Mouse (Mus musculus) limb, embryonic 10.5 days (tissue): Measurements from ENCODE around the gene Cyfip1. TPM values are rescaled to one million over a fixed set of nuclear protein-coding genes. Genes with fewer than 3 reads are reported as not detected.
"Not testable (repeated sequence)": the region's sequence is repeated elsewhere in the genome, so short reads cannot be mapped to it uniquely, and the experiment has no call there.

ENCODE experiments used
- DNase-seq: peaks from one replicate; pipeline ENCODE4 v3.0.0-alpha.2; 2017; ENCODE audit warnings: low spot score
- H3K27ac ChIP-seq: fragments of 300-500 bp; sonication (generic); 2 replicates; pipeline ENCODE4 v1.5.1; 2016; ENCODE audit warnings: mild to moderate bottlenecking
- H3K27me3 ChIP-seq: fragments of 300-500 bp; sonication (generic); 2 replicates; pipeline ENCODE4 v1.6.1; 2016; ENCODE audit warnings: low read depth, mild to moderate bottlenecking; ENCODE audit not compliant: poor library complexity, severe bottlenecking
- H3K36me3 ChIP-seq: fragments of 300-500 bp; sonication (generic); 2 replicates; pipeline ENCODE4 v1.6.1; 2016; ENCODE audit warnings: mild to moderate bottlenecking, moderate library complexity
- H3K4me1 ChIP-seq: fragments of 300-500 bp; sonication (generic); 2 replicates; pipeline ENCODE4 v1.6.1; 2016
- H3K4me3 ChIP-seq: fragments of 300-500 bp; sonication (generic); 2 replicates; pipeline ENCODE4 v1.5.1; 2016; ENCODE audit warnings: mild to moderate bottlenecking, moderate library complexity
- H3K9me3 ChIP-seq: fragments of 300-500 bp; sonication (generic); replicated peaks from 2 replicates; pipeline ENCODE4 v1.6.1; 2016; ENCODE audit warnings: mild to moderate bottlenecking
- WGBS: fragments of 180-500 bp; shearing (Covaris S2); methylation state at CpG from one replicate; pipeline ENCODE4 v1.1.7; 2016; 5-methylcytosine and 5-hydroxymethylcytosine counted together
- polyA plus RNA-seq: library from polyadenylated mRNA; unstranded; fragments of >200 nt; fragmentation: Nextera tagmentation; extraction: Ambion mirVana; gene quantifications from 2 replicates; pipeline ENCODE4 v1.2.1, GENCODE M21; 2016

Gene Cyfip1
- polyA plus RNA-seq, 1 experiment from 2014 or later = 117 TPM

GRCm38 (mm10) chr7:55912118-55912517, 70.6 kb downstream of the Cyfip1 start:
- H3K36me3 ChIP-seq = peaks cover 92% of the 10 kb centered on the region

GRCm38 (mm10) chr7:55918365-55918764, 76.8 kb downstream of the Cyfip1 start:
- H3K4me1 ChIP-seq, H3K27me3 ChIP-seq, DNase-seq, H3K4me3 ChIP-seq, H3K27ac ChIP-seq, H3K9me3 ChIP-seq: not testable (repeated sequence)
- WGBS = 98% methylated on average over 11 of the region's 11 CpGs
- peaks cover 95% of the 10 kb centered on the region for H3K36me3 ChIP-seq

More at GRCm38 (mm10) chr7:55912118-55912517, 70.6 kb downstream of the Cyfip1 start:
- WGBS = 94% methylated on average over 5 of the region's 5 CpGs
- H3K4me3 ChIP-seq = no peak overlapping the region
- no peaks in the 10 kb centered on the region for H3K27me3 ChIP-seq
- no peak for DNase-seq
- H3K27ac ChIP-seq = no peak overlapping the region
- no peaks in the 10 kb centered on the region for H3K9me3 ChIP-seq
- no peaks in the 10 kb centered on the region for H3K4me1 ChIP-seq

GRCm38 (mm10) chr7:55927262-55927661, 85.7 kb downstream of the Cyfip1 start:
- no peak for DNase-seq
- H3K27ac ChIP-seq = no peak overlapping the region
- H3K36me3 ChIP-seq = peaks cover 93% of the 10 kb centered on the region
- H3K4me3 ChIP-seq = no peak overlapping the region
- H3K4me1 ChIP-seq = no peaks in the 10 kb centered on the region
- 97% methylated on average over 4 of the region's 4 CpGs for WGBS
- H3K27me3 ChIP-seq = no peaks in the 10 kb centered on the region
- no peaks in the 10 kb centered on the region for H3K9me3 ChIP-seq

- 86% methylated on average over 2 of the region's 2 CpGs for WGBS
- no peak overlapping the region for H3K27ac ChIP-seq
Observed at GRCm38 (mm10) chr7:55928649-55929048, 87.1 kb downstream of the Cyfip1 start.

GRCm38 (mm10) chr7:55935025-55935424, 93.5 kb downstream of the Cyfip1 start:
- WGBS = over 99% methylated on average over 2 of the region's 2 CpGs
- Histone ChIP-seq H3K4me3 (no peak overlapping the region), H3K27me3 (no peaks in the 10 kb centered on the region), H3K9me3 (no peaks in the 10 kb centered on the region), H3K36me3 (peaks cover 46% of the 10 kb centered on the region), H3K27ac (no peak overlapping the region), H3K4me1 (no peaks in the 10 kb centered on the region)
- DNase-seq = no peak

More at GRCm38 (mm10) chr7:55928649-55929048, 87.1 kb downstream of the Cyfip1 start:
- no peak for DNase-seq
- H3K36me3 ChIP-seq = peaks cover 87% of the 10 kb centered on the region
- no peaks in the 10 kb centered on the region for H3K27me3 ChIP-seq
- H3K4me3 ChIP-seq = no peak overlapping the region
- H3K4me1 ChIP-seq = no peaks in the 10 kb centered on the region
- H3K9me3 ChIP-seq = no peaks in the 10 kb centered on the region

- Histone ChIP-seq H3K4me1 (no peaks in the 10 kb centered on the region), H3K9me3 (no peaks in the 10 kb centered on the region), H3K4me3 (no peak overlapping the region), H3K27me3 (no peaks in the 10 kb centered on the region), H3K27ac (no peak overlapping the region), H3K36me3 (peaks cover 44% of the 10 kb centered on the region)
- 87% methylated on average over 4 of the region's 4 CpGs for WGBS
- no peak for DNase-seq
Observed at GRCm38 (mm10) chr7:55938341-55938740, 96.8 kb downstream of the Cyfip1 start.

GRCm38 (mm10) chr7:55956054-55956453, 114.5 kb downstream of the Cyfip1 start:
- 99% methylated on average over 2 of the region's 2 CpGs for WGBS
- H3K36me3 ChIP-seq = peaks cover 62% of the 10 kb centered on the region
- DNase-seq = no peak

GRCm38 (mm10) chr7:55957178-55957577, 115.6 kb downstream of the Cyfip1 start:
- H3K4me3 ChIP-seq = no peak overlapping the region
- DNase-seq = no peak
- H3K27ac ChIP-seq = no peak overlapping the region
- peaks cover 7% of the 10 kb centered on the region; the same call in 1 of the 2 replicates for H3K4me1 ChIP-seq
- 96% methylated on average over 3 of the region's 3 CpGs for WGBS
- H3K36me3 ChIP-seq = peaks cover 62% of the 10 kb centered on the region
- H3K9me3 ChIP-seq = no peaks in the 10 kb centered on the region
- no peaks in the 10 kb centered on the region for H3K27me3 ChIP-seq

More at GRCm38 (mm10) chr7:55956054-55956453, 114.5 kb downstream of the Cyfip1 start:
- Histone ChIP-seq H3K4me1 (peaks cover 4% of the 10 kb centered on the region; the same call in 1 of the 2 replicates), H3K27me3 (no peaks in the 10 kb centered on the region), H3K27ac (no peak overlapping the region), H3K4me3 (no peak overlapping the region), H3K9me3 (no peaks in the 10 kb centered on the region)

- Histone ChIP-seq H3K4me1 (peaks cover 7% of the 10 kb centered on the region; the same call in 1 of the 2 replicates), H3K27ac (no peak overlapping the region), H3K9me3 (no peaks in the 10 kb centered on the region), H3K4me3 (no peak overlapping the region), H3K36me3 (peaks cover 62% of the 10 kb centered on the region), H3K27me3 (no peaks in the 10 kb centered on the region)
- no peak for DNase-seq
- whole genome bisulfite sequencing = 97% methylated on average over 4 of the region's 4 CpGs
Observed at GRCm38 (mm10) chr7:55957916-55958315, 116.4 kb downstream of the Cyfip1 start.

GRCm38 (mm10) chr7:55959801-55960200, 118.3 kb downstream of the Cyfip1 start:
- H3K4me3 ChIP-seq = no peak overlapping the region
- no peaks in the 10 kb centered on the region for H3K9me3 ChIP-seq
- H3K27me3 ChIP-seq = no peaks in the 10 kb centered on the region
- H3K36me3 ChIP-seq = peaks cover 51% of the 10 kb centered on the region
- DNase-seq = no peak
- 92% methylated on average over 3 of the region's 3 CpGs for WGBS
- H3K27ac ChIP-seq = no peak overlapping the region
- peaks cover 7% of the 10 kb centered on the region; the same call in 1 of the 2 replicates for H3K4me1 ChIP-seq

- no peak for DNase-seq
- Histone ChIP-seq H3K27ac (no peak overlapping the region), H3K27me3 (no peaks in the 10 kb centered on the region), H3K4me3 (no peak overlapping the region), H3K9me3 (no peaks in the 10 kb centered on the region), H3K4me1 (peaks cover 7% of the 10 kb centered on the region; the same call in 1 of the 2 replicates), H3K36me3 (peaks cover 44% of the 10 kb centered on the region)
- WGBS = 95% methylated on average over 1 of the region's 1 CpGs
Observed at GRCm38 (mm10) chr7:55960506-55960905, 119.0 kb downstream of the Cyfip1 start.

GRCm38 (mm10) chr7:55962004-55962908, 120.7 kb downstream of the Cyfip1 start, which contains the start of gene Nipa2:
Nipa2 (minus strand) TSS chr7:55962476.
- under 1% methylated on average over 70 of the region's 70 CpGs for WGBS
- H3K27ac ChIP-seq = peak within 1 kb of the TSS; percentile 95
- H3K36me3 ChIP-seq = peaks cover 28% of the 10 kb centered on the region
- peak; percentile 96 for DNase-seq
- no peaks in the 10 kb centered on the region for H3K9me3 ChIP-seq
- peaks cover 10% of the 10 kb centered on the region; the same call in 1 of the 2 replicates for H3K4me1 ChIP-seq
- H3K4me3 ChIP-seq = peak within 1 kb of the TSS; percentile 95
- no peaks in the 10 kb centered on the region for H3K27me3 ChIP-seq

GRCm38 (mm10) chr7:55966866-55967460, 125.4 kb downstream of the Cyfip1 start:
- H3K36me3 ChIP-seq = no peaks in the 10 kb centered on the region
- no peak for DNase-seq
- H3K9me3 ChIP-seq = no peaks in the 10 kb centered on the region
- H3K27me3 ChIP-seq = no peaks in the 10 kb centered on the region
- peaks cover 9% of the 10 kb centered on the region for H3K4me1 ChIP-seq
- 44% methylated on average over 3 of the region's 3 CpGs for WGBS
- no peak overlapping the region for H3K27ac ChIP-seq
- no peak overlapping the region for H3K4me3 ChIP-seq
